Comparison of ENCODE assay signal across 27 mouse cellular contexts in the genomic region with DNA sequence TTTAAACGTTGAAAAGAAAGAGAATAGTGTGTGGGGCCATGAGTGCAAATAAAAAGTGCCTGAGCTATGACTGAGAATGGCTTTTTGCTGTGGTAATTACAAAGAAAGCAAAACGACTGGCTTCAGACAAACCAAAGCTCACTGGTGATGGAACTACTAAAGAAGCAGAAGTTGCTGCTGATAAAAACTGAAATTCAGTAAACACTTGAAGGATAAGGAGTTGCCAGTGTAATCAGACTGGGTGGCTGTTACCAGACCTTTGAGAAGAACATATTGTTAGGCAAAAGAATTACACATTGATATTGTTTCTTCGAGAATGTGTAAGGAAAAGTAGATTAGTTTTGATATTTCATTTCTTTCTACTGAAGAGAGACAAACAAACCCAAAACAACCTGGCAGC.
"Had no signal": no experiment of that assay in that cellular context is flagged by ENCODE, and none has a peak within 500 bp of the region (broad histone marks: within the 10 kb centered on the region; RNA-seq: fewer than 3 reads in every experiment).

No protein-coding gene starts in this region.

- DNase-seq: left cerebral cortex, postnatal 4 days; liver; liver, embryonic 13.5 days; liver, postnatal 0 days; lung, adult 18-20 months; lung, adult 2 months; lung, embryonic 14.5 days; lung, postnatal 10 days; lung, postnatal 14 days; lung, postnatal 36 days; midbrain, embryonic 14.5 days had no signal

- H3K9me3 ChIP-seq: limb, embryonic 10.5 days; limb, embryonic 12.5 days; limb, embryonic 13.5 days; limb, embryonic 15.5 days; liver, embryonic 12.5 days; liver, embryonic 13.5 days; liver, embryonic 15.5 days; lung, embryonic 15.5 days; megakaryocyte, embryonic 14.5 days; midbrain, embryonic 10.5 days; midbrain, embryonic 12.5 days; midbrain, embryonic 13.5 days; midbrain, embryonic 15.5 days; neural tube, embryonic 12.5 days had no signal

- H3K9ac ChIP-seq: limb, embryonic 12.5 days; limb, embryonic 13.5 days; limb, embryonic 15.5 days; liver, embryonic 12.5 days; liver, embryonic 13.5 days; liver, embryonic 14.5 days; liver, embryonic 15.5 days; liver, postnatal 0 days; lung, embryonic 14.5 days; lung, embryonic 15.5 days; midbrain, embryonic 12.5 days; midbrain, embryonic 13.5 days; midbrain, embryonic 15.5 days; neural tube, embryonic 12.5 days had no signal

- H3K4me1 ChIP-seq: limb, embryonic 10.5 days; limb, embryonic 12.5 days; limb, embryonic 13.5 days; limb, embryonic 15.5 days; liver, embryonic 12.5 days; liver, embryonic 13.5 days; liver, embryonic 15.5 days; lung, embryonic 15.5 days; megakaryocyte, embryonic 14.5 days; midbrain, embryonic 10.5 days; midbrain, embryonic 12.5 days; midbrain, embryonic 13.5 days; midbrain, embryonic 15.5 days; neural tube, embryonic 12.5 days had no signal

- H3K27me3 ChIP-seq: limb, embryonic 12.5 days; limb, embryonic 15.5 days; liver, embryonic 12.5 days; liver, embryonic 13.5 days; liver, embryonic 15.5 days; lung, embryonic 15.5 days; midbrain, embryonic 13.5 days; midbrain, embryonic 15.5 days; neural tube, embryonic 12.5 days had no signal

- H3K27ac ChIP-seq: limb, embryonic 10.5 days; limb, embryonic 12.5 days; limb, embryonic 13.5 days; limb, embryonic 15.5 days; liver, embryonic 12.5 days; liver, embryonic 13.5 days; liver, embryonic 14.5 days; liver, embryonic 15.5 days; lung, embryonic 15.5 days; macrophage; midbrain, embryonic 10.5 days; midbrain, embryonic 12.5 days; midbrain, embryonic 13.5 days; midbrain, embryonic 15.5 days; neural tube, embryonic 12.5 days had no signal

- H3K4me3 ChIP-seq: limb, embryonic 10.5 days; limb, embryonic 12.5 days; limb, embryonic 13.5 days; limb, embryonic 15.5 days; liver, embryonic 12.5 days; liver, embryonic 13.5 days; liver, embryonic 15.5 days; lung, embryonic 15.5 days; megakaryocyte, embryonic 14.5 days; midbrain, embryonic 10.5 days; midbrain, embryonic 12.5 days; midbrain, embryonic 13.5 days; midbrain, embryonic 15.5 days; myocyte; neural tube, embryonic 12.5 days had no signal

- H3K36me3 ChIP-seq: limb, embryonic 10.5 days; limb, embryonic 12.5 days; limb, embryonic 13.5 days; limb, embryonic 15.5 days; liver, embryonic 12.5 days; liver, embryonic 13.5 days; liver, embryonic 15.5 days; lung, embryonic 15.5 days; midbrain, embryonic 10.5 days; midbrain, embryonic 12.5 days; midbrain, embryonic 13.5 days; midbrain, embryonic 15.5 days; neural tube, embryonic 12.5 days had no signal
